Mouse (Mus musculus) heart, embryonic 13.5 days (tissue): ENCODE data around the gene Scrt2. TPM values are rescaled to one million over a fixed set of nuclear protein-coding genes. Genes with fewer than 3 reads are reported as not detected.

Experiments used
- ATAC-seq: fragments of 200-750 bp; cut with Nextera tagmentation; 2 replicates; pipeline ENCODE4 v1.8.0; 2017; ENCODE audit warnings: moderate TSS enrichment; ENCODE audit not compliant: insufficient number of reproducible peaks, low FRiP score, low TSS enrichment; ENCODE audit errors: extremely low read depth
- H3K27ac ChIP-seq: fragments of 300-500 bp; sonication (generic); replicated peaks from 2 replicates; pipeline ENCODE4 v1.5.1; 2015; ENCODE audit warnings: moderate library complexity, mild to moderate bottlenecking, inconsistent platforms
- H3K27me3 ChIP-seq: fragments of 300-500 bp; sonication (generic); replicated peaks from 2 replicates; pipeline ENCODE4 v1.6.1; 2015; ENCODE audit warnings: mild to moderate bottlenecking, inconsistent platforms
- H3K36me3 ChIP-seq: fragments of 300-500 bp; sonication (generic); 2 replicates; pipeline ENCODE4 v1.6.1; 2015; ENCODE audit warnings: mild to moderate bottlenecking, inconsistent platforms
- H3K4me1 ChIP-seq: fragments of 300-500 bp; sonication (generic); 2 replicates; pipeline ENCODE4 v1.6.1; 2015; ENCODE audit warnings: inconsistent platforms
- H3K4me2 ChIP-seq: fragments of 300-500 bp; sonication (generic); 2 replicates; pipeline ENCODE4 v1.6.1; 2015; ENCODE audit warnings: inconsistent platforms, mild to moderate bottlenecking, moderate library complexity
- H3K4me3 ChIP-seq: fragments of 300-500 bp; sonication (generic); 2 replicates; pipeline ENCODE4 v1.5.1; 2015; ENCODE audit warnings: moderate library complexity, mild to moderate bottlenecking, inconsistent platforms
- H3K9ac ChIP-seq: fragments of 300-500 bp; sonication (generic); 2 replicates; pipeline ENCODE4 v1.6.1; 2015; ENCODE audit warnings: inconsistent platforms, mild to moderate bottlenecking, moderate library complexity
- H3K9me3 ChIP-seq: fragments of 300-500 bp; sonication (generic); 2 replicates; pipeline ENCODE4 v1.6.1; 2016; ENCODE audit warnings: inconsistent platforms
- WGBS: fragments of 180-500 bp; shearing (Covaris S2); methylation state at CpG from one replicate; pipeline ENCODE4 v1.1.7; 2015; ENCODE audit warnings: mixed read lengths; 5-methylcytosine and 5-hydroxymethylcytosine counted together
- polyA plus RNA-seq: library from polyadenylated mRNA; unstranded; fragments of >200 nt; fragmentation: Nextera tagmentation; extraction: Ambion mirVana; gene quantifications from 2 replicates; pipeline ENCODE4 v1.2.1, GENCODE M21; 2015

The Scrt2 gene
- polyA plus RNA-seq, 1 experiment from 2014 or later = not detected

DNA sequence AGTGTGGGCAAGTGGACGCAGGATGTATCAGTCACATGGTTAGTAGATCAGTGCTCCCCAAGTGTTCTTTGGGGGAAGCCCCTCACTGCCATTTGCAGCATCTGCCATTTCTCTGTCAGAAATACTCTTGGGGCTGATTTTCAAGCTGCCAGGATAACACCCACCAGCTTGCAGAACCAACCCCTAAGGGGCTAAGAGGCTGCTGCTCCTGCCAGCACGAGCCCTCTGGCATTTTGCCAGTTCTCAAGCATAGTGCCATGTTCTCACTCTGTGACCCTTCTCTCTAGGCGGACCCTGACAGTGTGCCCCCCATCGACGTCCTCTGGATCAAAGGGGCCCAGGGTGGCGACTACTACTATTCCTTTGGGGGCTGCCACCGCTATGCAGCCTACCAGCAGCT, 27.4 kb downstream of the Scrt2 start:
- Histone ChIP-seq H3K27ac (no peak overlapping the region), H3K9ac (no peak overlapping the region), H3K4me1 (peaks cover 24% of the 10 kb centered on the region), H3K36me3 (peaks cover 8% of the 10 kb centered on the region; the same call in 1 of the 2 replicates), H3K4me2 (no peak overlapping the region), H3K4me3 (no peak overlapping the region), H3K9me3 (no peaks in the 10 kb centered on the region), H3K27me3 (peaks cover 20% of the 10 kb centered on the region; the same call in 1 of the 2 replicates)
- ATAC-seq = no peak
- 58% methylated on average over 7 of the region's 7 CpGs for WGBS

DNA sequence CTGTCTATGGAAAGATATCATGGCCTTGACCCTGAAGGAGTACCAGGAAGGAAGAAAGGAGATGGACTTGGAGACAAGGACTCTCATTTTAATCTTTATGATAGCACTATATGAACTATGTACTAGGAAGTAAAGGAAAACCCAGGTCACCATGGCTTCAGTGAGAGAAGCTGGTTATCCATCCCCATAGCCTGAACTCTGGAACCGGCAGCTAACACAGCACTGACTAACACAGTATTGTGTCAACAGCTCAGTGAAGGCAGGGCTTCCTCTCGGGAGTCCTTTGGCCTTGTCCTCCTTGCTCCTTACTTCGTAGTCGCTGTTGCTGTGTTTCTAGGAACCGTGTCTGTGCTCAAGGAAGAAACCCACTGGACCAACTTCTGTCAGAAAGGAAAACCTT, 28.1 kb downstream of the Scrt2 start:
- Histone ChIP-seq H3K27me3 (peaks cover 23% of the 10 kb centered on the region; the same call in 1 of the 2 replicates), H3K4me2 (no peak overlapping the region), H3K4me3 (no peak overlapping the region), H3K9ac (no peak overlapping the region), H3K4me1 (peaks cover 26% of the 10 kb centered on the region), H3K27ac (no peak overlapping the region), H3K36me3 (peaks cover 8% of the 10 kb centered on the region; the same call in 1 of the 2 replicates), H3K9me3 (no peaks in the 10 kb centered on the region)
- no peak for ATAC-seq
- 84% methylated on average over 5 of the region's 5 CpGs for WGBS

DNA sequence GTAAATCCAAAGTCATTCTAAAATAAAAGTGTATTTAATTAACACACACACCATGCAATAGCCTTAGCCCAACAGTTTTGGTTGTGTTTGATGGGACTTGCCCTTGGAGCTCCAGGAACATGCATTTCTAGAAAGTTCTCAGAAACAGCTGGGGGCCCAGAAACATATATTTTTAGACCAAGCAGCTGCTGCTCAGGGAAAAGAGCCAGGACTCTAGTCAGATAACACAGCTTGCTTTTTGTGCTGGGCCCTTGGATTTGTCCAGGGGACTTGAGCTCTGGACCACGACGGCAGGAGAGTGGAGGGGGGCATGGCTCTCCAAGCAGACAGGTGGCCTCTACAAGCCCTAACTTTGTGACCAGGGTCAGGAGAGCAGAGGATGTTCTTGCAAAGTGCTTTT, 30.0 kb downstream of the Scrt2 start:
- Histone ChIP-seq H3K9ac (0 out of 2 replicates have a peak overlapping the region, but pooled peaks have one; percentile 6), H3K4me3 (no peak overlapping the region), H3K4me2 (no peak overlapping the region), H3K27ac (no peak overlapping the region), H3K9me3 (no peaks in the 10 kb centered on the region), H3K36me3 (peaks cover 8% of the 10 kb centered on the region; the same call in 1 of the 2 replicates), H3K4me1 (peaks cover 26% of the 10 kb centered on the region), H3K27me3 (peaks cover 42% of the 10 kb centered on the region)
- ATAC-seq = no peak
- 28% methylated on average over 2 of the region's 2 CpGs for WGBS

DNA sequence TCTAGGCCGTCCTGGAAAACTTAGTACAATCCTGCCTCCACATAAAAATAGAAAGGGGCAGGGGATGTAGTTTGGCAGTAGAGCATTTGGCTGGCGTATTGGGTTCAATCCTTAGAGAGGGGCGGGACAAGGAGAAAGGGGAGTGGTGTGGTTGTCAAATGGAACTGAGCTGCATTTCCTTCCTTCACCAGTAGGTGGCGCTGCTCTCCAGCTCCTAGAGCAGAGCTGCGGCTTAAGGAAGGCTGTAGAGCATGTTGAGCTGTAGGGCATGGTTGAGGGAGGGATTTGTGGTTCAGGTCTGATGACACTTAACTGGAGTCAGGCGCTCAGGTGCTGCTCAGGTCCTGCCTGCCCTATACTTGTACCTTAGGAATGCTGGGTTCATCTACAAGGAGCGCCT, 30.6 kb downstream of the Scrt2 start:
- WGBS = 11% methylated on average over 7 of the region's 7 CpGs
- H3K9me3 ChIP-seq = no peaks in the 10 kb centered on the region
- no peak overlapping the region for H3K27ac ChIP-seq
- ATAC-seq = peak; percentile 32
- H3K27me3 ChIP-seq = peaks cover 43% of the 10 kb centered on the region
- H3K4me1 ChIP-seq = peaks cover 22% of the 10 kb centered on the region
- H3K9ac ChIP-seq = no peak overlapping the region
- H3K4me3 ChIP-seq = no peak overlapping the region
- peaks cover 8% of the 10 kb centered on the region; the same call in 1 of the 2 replicates for H3K36me3 ChIP-seq
- 0 out of 2 replicates have a peak overlapping the region, but pooled peaks have one; percentile 2 for H3K4me2 ChIP-seq

DNA sequence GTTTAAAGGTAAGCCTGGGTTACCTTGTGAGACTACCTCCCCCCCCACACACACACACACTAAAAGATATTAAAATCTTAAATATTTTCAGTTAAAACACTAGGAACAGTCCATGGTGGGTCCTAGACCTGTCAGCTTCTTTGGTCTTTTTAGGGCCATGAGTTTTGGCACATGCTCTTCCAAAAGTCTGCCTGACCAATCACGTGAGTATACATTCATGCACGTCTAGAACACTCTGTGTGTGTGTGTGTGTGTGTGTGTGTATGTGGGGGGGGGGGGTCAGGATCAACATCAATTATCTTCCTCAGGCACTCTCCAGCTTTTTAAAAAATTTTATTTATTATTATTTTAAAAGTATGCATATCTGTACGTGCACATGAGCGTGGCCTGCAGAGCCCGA, 31.2 kb downstream of the Scrt2 start:
- peaks cover 8% of the 10 kb centered on the region; the same call in 1 of the 2 replicates for H3K36me3 ChIP-seq
- peaks cover 22% of the 10 kb centered on the region for H3K4me1 ChIP-seq
- no peak overlapping the region for H3K27ac ChIP-seq
- no peak overlapping the region for H3K9ac ChIP-seq
- peaks cover 43% of the 10 kb centered on the region for H3K27me3 ChIP-seq
- no peak for ATAC-seq
- WGBS = 81% methylated on average over 5 of the region's 5 CpGs
- H3K4me2 ChIP-seq = no peak overlapping the region
- no peaks in the 10 kb centered on the region for H3K9me3 ChIP-seq
- H3K4me3 ChIP-seq = no peak overlapping the region

DNA sequence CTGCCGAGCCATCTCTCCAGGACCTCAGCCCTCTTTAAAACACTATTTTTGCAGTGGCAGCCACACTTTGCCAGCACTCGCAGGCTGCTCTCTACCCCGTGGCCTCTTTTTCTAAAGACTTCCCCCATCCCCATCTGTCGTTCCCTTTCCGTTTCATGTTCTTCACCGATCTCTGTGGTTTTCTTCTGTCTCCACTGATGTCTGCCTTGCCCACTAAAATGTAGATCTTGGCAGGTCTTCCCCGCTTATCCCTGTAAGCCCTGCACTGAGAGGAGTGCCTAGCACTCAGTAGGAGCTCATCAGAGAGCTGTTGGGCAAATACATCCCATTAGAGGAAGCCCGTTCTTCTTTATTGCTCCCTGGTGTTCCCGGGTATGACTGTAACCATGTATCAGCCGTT, 31.6 kb downstream of the Scrt2 start:
- Histone ChIP-seq H3K27ac (no peak overlapping the region), H3K4me3 (no peak overlapping the region), H3K4me1 (peaks cover 22% of the 10 kb centered on the region), H3K36me3 (peaks cover 7% of the 10 kb centered on the region; the same call in 1 of the 2 replicates), H3K9me3 (no peaks in the 10 kb centered on the region), H3K4me2 (no peak overlapping the region), H3K27me3 (peaks cover 43% of the 10 kb centered on the region), H3K9ac (no peak overlapping the region)
- ATAC-seq = no peak
- 62% methylated on average over 10 of the region's 10 CpGs for WGBS

DNA sequence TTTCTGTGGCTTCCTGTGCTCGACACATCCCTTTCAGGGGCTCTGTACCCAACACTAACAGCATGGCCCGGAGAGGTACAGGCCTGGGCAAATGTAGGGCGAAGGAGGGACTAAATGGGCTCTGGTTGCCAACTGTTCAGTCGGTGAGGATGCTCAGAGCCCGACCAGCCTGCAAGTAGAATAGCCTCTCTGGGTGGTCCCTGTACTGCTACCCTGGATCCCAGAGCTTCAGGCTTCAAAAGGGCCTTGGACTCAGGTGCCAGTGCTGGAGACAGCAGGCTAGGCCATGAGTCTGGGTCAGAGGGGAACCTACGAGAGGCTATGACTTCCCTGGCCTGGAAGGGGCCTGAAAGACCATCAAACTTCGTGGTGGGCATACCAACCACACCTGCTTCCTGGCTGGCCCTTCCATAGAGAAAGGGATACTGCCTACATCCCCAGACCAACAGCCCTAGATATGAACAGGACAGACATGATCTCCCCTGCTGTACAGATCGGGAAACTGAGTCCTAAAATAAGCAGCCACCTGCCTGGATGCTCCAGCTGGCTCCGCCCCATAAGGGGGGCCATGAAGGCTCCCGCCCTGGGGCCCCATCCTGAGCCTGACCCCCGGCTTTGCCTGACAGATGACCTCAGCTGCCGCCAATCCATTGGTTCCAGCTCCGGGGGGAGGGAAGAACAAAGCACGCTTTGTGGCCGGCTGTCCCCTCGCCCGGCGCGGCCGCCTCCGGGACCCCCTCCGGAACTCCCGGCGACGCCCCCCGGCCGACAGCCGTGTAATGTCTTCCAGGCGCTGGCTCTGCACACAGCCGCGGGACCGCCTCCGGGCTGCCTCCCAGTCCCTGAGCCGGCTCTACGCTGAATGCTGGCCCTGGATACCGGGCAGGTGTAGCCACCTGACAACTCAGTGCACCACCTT, 33.0 kb downstream of the Scrt2 start:
- Histone ChIP-seq H3K4me1 (peaks cover 22% of the 10 kb centered on the region), H3K9ac (peak overlapping the region; percentile 29; the same call in 1 of the 2 replicates), H3K9me3 (no peaks in the 10 kb centered on the region), H3K27ac (no peak overlapping the region), H3K36me3 (peaks cover 2% of the 10 kb centered on the region; the same call in 1 of the 2 replicates), H3K27me3 (peaks cover 45% of the 10 kb centered on the region), H3K4me2 (peak overlapping the region; percentile 65), H3K4me3 (peak overlapping the region; percentile 29)
- WGBS = 16% methylated on average over 36 of the region's 36 CpGs
- ATAC-seq = no peak

DNA sequence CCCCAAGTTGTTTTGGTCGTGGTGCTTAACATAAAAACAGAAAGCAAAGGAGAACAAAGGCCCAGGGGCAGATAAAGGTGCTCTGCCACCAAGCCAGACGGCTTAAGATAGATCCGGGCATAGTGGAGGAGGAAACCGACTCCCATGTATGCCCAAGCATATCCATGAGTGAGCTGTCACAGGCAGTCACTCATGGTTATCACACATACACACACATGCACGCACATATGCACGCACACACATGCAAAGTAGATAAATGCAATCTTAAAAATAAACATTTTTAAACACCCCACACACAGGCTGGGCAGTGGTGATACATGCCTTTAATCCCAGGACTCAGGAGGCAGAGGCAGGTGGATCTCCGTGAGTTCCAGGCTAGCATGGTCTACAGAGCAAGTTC, 36.4 kb downstream of the Scrt2 start:
- WGBS = 69% methylated on average over 7 of the region's 7 CpGs
- peaks cover 55% of the 10 kb centered on the region for H3K27me3 ChIP-seq
- H3K4me2 ChIP-seq = no peak overlapping the region
- H3K27ac ChIP-seq = no peak overlapping the region
- no peak overlapping the region for H3K9ac ChIP-seq
- ATAC-seq = no peak
- H3K36me3 ChIP-seq = no peaks in the 10 kb centered on the region
- H3K4me1 ChIP-seq = peaks cover 12% of the 10 kb centered on the region
- no peak overlapping the region for H3K4me3 ChIP-seq
- no peaks in the 10 kb centered on the region for H3K9me3 ChIP-seq

DNA sequence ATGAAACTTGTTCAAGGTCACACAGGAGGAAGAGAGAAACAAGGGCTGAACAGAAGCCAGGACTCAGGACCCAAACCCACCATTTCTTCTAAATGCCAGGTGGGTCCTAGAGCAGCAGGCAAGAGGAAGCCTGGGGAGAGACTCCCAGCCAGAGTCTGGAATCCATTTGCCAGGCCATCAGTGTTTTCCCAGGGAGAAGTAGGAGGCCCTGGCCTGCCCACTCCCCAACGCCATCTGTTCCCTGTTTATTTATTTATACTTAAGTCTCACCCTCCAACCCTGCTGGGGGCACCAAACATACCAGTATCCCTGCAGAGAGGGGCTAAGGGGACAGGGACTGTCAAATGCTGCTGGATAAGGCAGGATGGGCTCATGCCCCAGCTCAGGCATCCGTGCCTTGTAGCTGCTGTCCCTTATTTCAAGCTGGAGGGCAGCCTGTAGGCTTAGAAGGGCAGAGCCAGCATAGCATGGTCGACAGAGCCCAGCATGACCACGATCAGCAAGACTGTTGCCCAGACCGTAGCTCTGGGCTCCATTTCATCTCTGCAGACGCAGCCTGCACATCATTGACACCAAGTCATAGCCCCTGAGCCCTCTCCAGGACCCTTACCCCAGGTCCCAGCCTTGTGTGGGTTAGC, 38.0 kb downstream of the Scrt2 start:
- H3K9ac ChIP-seq = no peak overlapping the region
- WGBS = 33% methylated on average over 6 of the region's 6 CpGs
- H3K27me3 ChIP-seq = peaks cover 45% of the 10 kb centered on the region
- H3K4me1 ChIP-seq = peaks cover 10% of the 10 kb centered on the region
- H3K27ac ChIP-seq = no peak overlapping the region
- H3K9me3 ChIP-seq = no peaks in the 10 kb centered on the region
- no peaks in the 10 kb centered on the region for H3K36me3 ChIP-seq
- no peak overlapping the region for H3K4me3 ChIP-seq
- no peak overlapping the region for H3K4me2 ChIP-seq
- no peak for ATAC-seq

DNA sequence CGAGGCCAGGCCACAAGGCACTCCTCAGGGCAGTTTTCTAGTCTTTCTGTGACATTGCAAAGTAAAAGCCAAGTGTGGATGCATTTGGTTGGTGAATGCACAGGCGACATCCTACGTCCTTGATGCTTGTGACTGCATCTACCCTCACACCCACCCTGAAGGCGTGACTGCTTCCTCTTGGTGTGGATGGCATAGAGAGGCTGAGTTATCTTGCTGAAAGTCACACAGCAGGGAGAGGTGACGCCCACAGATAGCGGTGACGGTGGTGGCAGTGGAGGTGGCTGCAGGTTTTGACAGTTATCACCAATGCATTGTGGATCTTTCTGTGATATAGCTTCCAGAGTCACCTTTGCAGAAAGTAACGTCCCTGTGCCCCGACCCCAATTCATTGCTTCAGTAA, 41.6 kb downstream of the Scrt2 start:
- H3K36me3 ChIP-seq = no peaks in the 10 kb centered on the region
- WGBS = 43% methylated on average over 9 of the region's 9 CpGs
- ATAC-seq = no peak
- no peak overlapping the region for H3K9ac ChIP-seq
- no peak overlapping the region for H3K4me2 ChIP-seq
- no peaks in the 10 kb centered on the region for H3K4me1 ChIP-seq
- H3K27ac ChIP-seq = no peak overlapping the region
- H3K4me3 ChIP-seq = no peak overlapping the region
- no peaks in the 10 kb centered on the region for H3K9me3 ChIP-seq
- H3K27me3 ChIP-seq = peaks cover 25% of the 10 kb centered on the region

DNA sequence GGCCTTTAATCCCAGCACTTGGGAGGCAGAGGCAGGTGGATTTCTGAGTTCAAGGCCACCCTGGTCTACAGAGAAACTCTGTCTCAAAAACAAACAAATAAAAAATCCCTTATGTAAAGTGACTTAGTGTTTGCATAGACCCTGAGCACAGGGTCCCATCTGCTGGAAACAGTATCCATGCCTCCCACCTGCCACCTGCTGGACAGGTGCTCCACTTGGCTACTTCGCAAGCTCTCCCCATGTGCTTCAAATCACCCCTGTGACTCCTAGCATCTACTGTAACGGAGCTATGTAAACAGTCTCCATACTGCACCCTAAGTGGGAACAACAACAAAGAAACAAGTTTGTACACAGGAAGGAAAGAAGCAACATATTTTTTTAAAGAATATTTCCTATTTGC, 47.3 kb downstream of the Scrt2 start:
- H3K4me2 ChIP-seq = no peak overlapping the region
- H3K9ac ChIP-seq = no peak overlapping the region
- no peak for ATAC-seq
- no peak overlapping the region for H3K4me3 ChIP-seq
- H3K27me3 ChIP-seq = peaks cover 23% of the 10 kb centered on the region; the same call in 1 of the 2 replicates
- H3K27ac ChIP-seq = no peak overlapping the region
- H3K9me3 ChIP-seq = no peaks in the 10 kb centered on the region
- H3K4me1 ChIP-seq = peaks cover 9% of the 10 kb centered on the region
- 46% methylated on average over 2 of the region's 2 CpGs for WGBS
- no peaks in the 10 kb centered on the region for H3K36me3 ChIP-seq
